Mouse (Mus musculus) common myeloid progenitor, adult 5-6 weeks (primary cell): ENCODE data around the gene 4930558K02Rik. TPM values are rescaled to one million over a fixed set of nuclear protein-coding genes. Genes with fewer than 3 reads are reported as not detected.
A peak's percentile ranks its signal among the peaks of the same experiment; 100 is the strongest.

ENCODE experiments used
- ATAC-seq: replicated peaks from 2 replicates; pipeline ENCODE4 v1.8.0; 2016; ENCODE audit warnings: low read depth, mild to moderate bottlenecking, moderate TSS enrichment, inconsistent platforms; ENCODE audit not compliant: poor library complexity, severe bottlenecking
- total RNA-seq: library from RNA; stranded (forward); fragments of 200-1000, 187-1606 nt; gene quantifications from 2 replicates; pipeline ENCODE4 v1.2.3, GENCODE M21; 2017

The 4930558K02Rik gene
- total RNA-seq, 1 experiment from 2014 or later: not detected

GRCm38 (mm10) chr1:161957964-161958950 is 21.2 kb downstream of the 4930558K02Rik start:
- no peak for ATAC-seq

GRCm38 (mm10) chr1:161955846-161956245 is 23.6 kb downstream of the 4930558K02Rik start:
- no peak for ATAC-seq

- no peak for ATAC-seq
Measured at GRCm38 (mm10) chr1:161952599-161952998, 26.8 kb downstream of the 4930558K02Rik start.

- no peak for ATAC-seq
Measured at GRCm38 (mm10) chr1:161951009-161951779, 28.2 kb downstream of the 4930558K02Rik start.

GRCm38 (mm10) chr1:161942082-161942481 is 37.4 kb downstream of the 4930558K02Rik start:
- 0 out of 2 replicates have a peak, but pooled peaks have one; percentile 22 for ATAC-seq

GRCm38 (mm10) chr1:161932286-161932685 is 47.1 kb downstream of the 4930558K02Rik start:
- ATAC-seq: no peak

- no peak for ATAC-seq
Measured at GRCm38 (mm10) chr1:161931817-161932216, 47.6 kb downstream of the 4930558K02Rik start.

GRCm38 (mm10) chr1:161931313-161931712 is 48.1 kb downstream of the 4930558K02Rik start:
- no peak for ATAC-seq

- ATAC-seq: no peak
Measured at GRCm38 (mm10) chr1:161927976-161928375, 51.5 kb downstream of the 4930558K02Rik start.

GRCm38 (mm10) chr1:161925281-161925805 is 54.1 kb downstream of the 4930558K02Rik start:
- ATAC-seq: no peak

GRCm38 (mm10) chr1:161924321-161924720 is 55.1 kb downstream of the 4930558K02Rik start:
- ATAC-seq: no peak

- ATAC-seq: 0 out of 2 replicates have a peak, but pooled peaks have one; percentile 42
Measured at GRCm38 (mm10) chr1:161921928-161922327, 57.5 kb downstream of the 4930558K02Rik start.

GRCm38 (mm10) chr1:161920475-161921454 is 58.7 kb downstream of the 4930558K02Rik start:
- no peak for ATAC-seq

GRCm38 (mm10) chr1:161919594-161919993 is 59.8 kb downstream of the 4930558K02Rik start:
- ATAC-seq: no peak

GRCm38 (mm10) chr1:161918682-161919372 is 60.6 kb downstream of the 4930558K02Rik start:
- ATAC-seq: no peak

- no peak for ATAC-seq
Measured at GRCm38 (mm10) chr1:161917940-161918484, 61.4 kb downstream of the 4930558K02Rik start.

GRCm38 (mm10) chr1:161916036-161916435 is 63.4 kb downstream of the 4930558K02Rik start:
- no peak for ATAC-seq

- ATAC-seq: no peak
Measured at GRCm38 (mm10) chr1:161913648-161913984, 65.8 kb downstream of the 4930558K02Rik start.
